Mouse (Mus musculus) adrenal gland, postnatal 36 days (tissue): ENCODE measurements around the gene Carhsp1. TPM values are rescaled to one million over a fixed set of nuclear protein-coding genes. Genes with fewer than 3 reads are reported as not detected.
A peak's percentile ranks its signal among the peaks of the same experiment; 100 is the strongest.

Experiments
- DNase-seq, 2 experiments: peaks; one replicate each; pipeline ENCODE4 v3.0.0; 2021; ENCODE audit warnings: mixed read lengths in 1 of 2
- long read RNA-seq, 2 experiments: library from polyadenylated mRNA; stranded (forward); transcript quantifications; one replicate each; pipeline ENCODE4 v2.0.0; 2021; ENCODE audit warnings: borderline sequencing depth in 2 of 2
- total RNA-seq, 2 experiments: library from RNA; stranded (reverse); gene quantifications; 2 replicates each; pipeline ENCODE4 v1.2.3; 2021

The Carhsp1 gene
- 100 to 1,000 TPM in 1 of 2 experiments, 10 to 100 TPM in 1; 50.0 to 107 TPM for total RNA-seq
- long read RNA-seq, experiment 1, transcript Carhsp1-201 (4 exons, 2,858 nt) = major isoform, 161 of 208 reads
- long read RNA-seq, experiment 1, partial matches to known transcripts = 4 of 208 reads
- long read RNA-seq, experiment 1, other reads (novel, unspliced or antisense) = 43 of 208 reads
- long read RNA-seq, experiment 2, transcript Carhsp1-201 (4 exons, 2,858 nt) = major isoform, 44 of 52 reads
- long read RNA-seq, experiment 2, partial matches to known transcripts = 4 of 52 reads
- long read RNA-seq, experiment 2, other reads (novel, unspliced or antisense) = 4 of 52 reads

- DNase-seq = peak; percentile 97 to 98
Observed at GRCm38 (mm10) chr16:8671551-8672349, at the start of gene Carhsp1. Carhsp1 (minus strand) TSS chr16:8672155.

GRCm38 (mm10) chr16:8720447-8720846, 48.5 kb upstream of the Carhsp1 start:
- DNase-seq = no peak

- DNase-seq = no peak
Observed at GRCm38 (mm10) chr16:8717744-8718143, 45.8 kb upstream of the Carhsp1 start.

- DNase-seq = no peak
Observed at GRCm38 (mm10) chr16:8716300-8716699, 44.3 kb upstream of the Carhsp1 start.

- DNase-seq = peak in 1 of 2 experiments; percentile 38
Observed at GRCm38 (mm10) chr16:8715513-8716080, 43.6 kb upstream of the Carhsp1 start.

GRCm38 (mm10) chr16:8714851-8715250, 42.9 kb upstream of the Carhsp1 start:
- DNase-seq = no peak

- DNase-seq = no peak
Observed at GRCm38 (mm10) chr16:8711998-8712397, 40.0 kb upstream of the Carhsp1 start.

GRCm38 (mm10) chr16:8700586-8700985, 28.6 kb upstream of the Carhsp1 start:
- DNase-seq = peak; percentile 14 to 33

- DNase-seq = no peak
Observed at GRCm38 (mm10) chr16:8699556-8699955, 27.6 kb upstream of the Carhsp1 start.

GRCm38 (mm10) chr16:8691206-8691605, 19.3 kb upstream of the Carhsp1 start:
- no peak for DNase-seq

- peak; percentile 61 to 68 for DNase-seq
Observed at GRCm38 (mm10) chr16:8689979-8690656, 18.2 kb upstream of the Carhsp1 start.

- no peak for DNase-seq
Observed at GRCm38 (mm10) chr16:8687559-8688112, 15.7 kb upstream of the Carhsp1 start.

- DNase-seq = no peak
Observed at GRCm38 (mm10) chr16:8686871-8687535, 15.0 kb upstream of the Carhsp1 start.

GRCm38 (mm10) chr16:8686121-8686870, 14.3 kb upstream of the Carhsp1 start:
- DNase-seq = peak; percentile 64 to 77

- DNase-seq = no peak
Observed at GRCm38 (mm10) chr16:8685087-8685486, 13.1 kb upstream of the Carhsp1 start.

GRCm38 (mm10) chr16:8680470-8680869, 8.5 kb upstream of the Carhsp1 start, which contains the start of gene Gm5767:
Gm5767 (plus strand) TSS chr16:8680770.
- no peak for DNase-seq

GRCm38 (mm10) chr16:8679780-8680179, 7.8 kb upstream of the Carhsp1 start:
- no peak for DNase-seq

GRCm38 (mm10) chr16:8678676-8679075, 6.7 kb upstream of the Carhsp1 start:
- DNase-seq = no peak

GRCm38 (mm10) chr16:8678035-8678434, 6.1 kb upstream of the Carhsp1 start:
- DNase-seq = peak; percentile 73 to 76

GRCm38 (mm10) chr16:8676800-8677199, 4.8 kb upstream of the Carhsp1 start:
- DNase-seq = peak in 1 of 2 experiments; percentile 71

- DNase-seq = no peak
Observed at GRCm38 (mm10) chr16:8676228-8676627, 4.3 kb upstream of the Carhsp1 start.
